Mouse (Mus musculus): ENCODE measurements around the gene Slc36a3.
"Not testable (repeated sequence)": the region's sequence is repeated elsewhere in the genome, so short reads cannot be mapped to it uniquely, and the experiment has no call there.

- not testable (repeated sequence) for TF ChIP-seq HCFC1 (IDR thresholded peaks at IDR 0.05; ENCODE audit: borderline replicate concordance, insufficient read depth, low read length); ZNF384 (IDR thresholded peaks at IDR 0.05; ENCODE audit: low read depth, low read length)
Observed at GRCm38 (mm10) chr11:55096296-55096695, 55.2 kb downstream of the Slc36a3 start.

Measured in ES-E14 (cell line).